Mouse (Mus musculus): ENCODE measurements around the gene Lzic. TPM values are rescaled to one million over a fixed set of nuclear protein-coding genes. Genes with fewer than 3 reads are reported as not detected.
A peak's percentile ranks its signal among the peaks of the same experiment; 100 is the strongest.

The Lzic gene
- total and polyA plus RNA-seq, 3 experiments = 25.0 to 26.2 TPM; not detected in 1

DNA sequence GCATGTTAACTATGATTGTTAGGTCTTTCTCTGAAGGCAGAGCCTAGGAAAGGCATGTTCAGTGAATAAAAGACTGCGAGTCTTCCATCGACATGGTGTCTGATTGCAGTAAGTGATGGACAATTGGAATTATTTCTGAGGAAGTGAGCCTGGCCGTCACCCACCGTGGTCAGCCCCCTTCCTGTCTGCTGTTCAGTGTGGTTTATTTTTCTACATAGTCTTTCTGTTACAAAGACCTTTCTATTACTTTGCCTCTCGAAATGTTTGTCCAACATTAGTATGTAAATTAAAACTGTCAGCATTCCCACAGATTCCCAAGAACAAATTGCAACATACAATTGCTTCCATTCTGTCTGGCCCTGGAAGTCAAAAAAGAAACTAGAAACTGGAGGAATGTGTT is 14.8 kb downstream of the Lzic start:
- H3K79me2 ChIP-seq (ENCODE audit: control insufficient read depth, insufficient read depth, low read length, poor library complexity) = no peaks in the 10 kb centered on the region
- TF ChIP-seq E2F4 (IDR thresholded peaks at IDR 0.05; ENCODE audit: borderline replicate concordance, low read depth, low read length) (no peak), USF2 (IDR thresholded peaks at IDR 0.05; ENCODE audit: borderline replicate concordance in 1 of 2, insufficient read depth in 1 of 2, low read depth in 1 of 2, low read length in 2 of 2) (no peak), CHD1 (IDR thresholded peaks at IDR 0.05; ENCODE audit: low read depth, low read length) (no peak), KAT2A (conservative IDR thresholded peaks at IDR 0.05; ENCODE audit: low read depth, low read length) (no peak), RAD21 (IDR thresholded peaks at IDR 0.05; ENCODE audit: low read depth, low read length) (no peak), ZMIZ1 (IDR thresholded peaks at IDR 0.05; ENCODE audit: low read depth, low read length) (no peak), UBTF (IDR thresholded peaks at IDR 0.05; ENCODE audit: borderline replicate concordance, insufficient read depth, low read depth, low read length) (no peak)
- no peak for DNase-seq (ENCODE audit: low read depth, low spot score)
- H3K4me1 ChIP-seq (ENCODE audit: control insufficient read depth in 1 of 2, insufficient read depth in 2 of 2, low read length in 2 of 2) = peaks cover 0 to 4% of the 10 kb centered on the region in 2 experiments; a peak in 1 of 4 replicates
- no peaks in the 10 kb centered on the region for H3K27me3 ChIP-seq (ENCODE audit: control insufficient read depth in 1 of 2, insufficient read depth in 2 of 2, low read length in 2 of 2)
- no peak overlapping the region for H3K9ac ChIP-seq (ENCODE audit: control insufficient read depth, low read depth, low read length, poor library complexity, severe bottlenecking)
- H3K4me3 ChIP-seq (ENCODE audit: control insufficient read depth in 1 of 2, insufficient read depth in 1 of 2, low read depth in 2 of 2, low read length in 2 of 2) = no peak overlapping the region
- H3K9me3 ChIP-seq (replicated peaks; ENCODE audit: insufficient read depth, low read length) = no peaks in the 10 kb centered on the region
- peaks cover 0 to 4% of the 10 kb centered on the region in 2 experiments; a peak in 2 of 4 replicates for H3K36me3 ChIP-seq (ENCODE audit: control insufficient read depth in 1 of 2, insufficient read depth in 2 of 2, low read length in 2 of 2)
- no peak overlapping the region for H3K27ac ChIP-seq (ENCODE audit: control insufficient read depth, low read depth, low read length)

DNA sequence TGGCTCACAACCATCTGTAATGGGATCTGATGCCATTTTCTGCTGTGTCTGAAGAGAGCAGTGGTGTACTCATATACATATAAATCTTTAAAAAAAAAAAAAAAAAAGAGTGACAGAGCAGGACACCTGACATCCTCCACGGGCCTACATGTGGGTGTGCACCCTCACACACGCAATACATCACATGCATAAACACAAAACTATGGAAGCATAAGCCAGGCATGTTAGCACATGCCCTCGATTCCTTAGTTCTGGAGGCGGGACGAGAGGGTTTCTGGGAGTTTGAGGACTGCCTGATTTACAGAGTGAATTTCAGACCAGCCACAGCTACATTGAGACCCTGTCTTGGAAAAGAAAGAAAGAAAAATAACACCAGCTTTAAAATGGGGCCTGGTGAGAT is 19.3 kb downstream of the Lzic start:
- no peak overlapping the region for H3K9ac ChIP-seq (ENCODE audit: control insufficient read depth, low read depth, low read length, poor library complexity, severe bottlenecking)
- no peak overlapping the region for H3K27ac ChIP-seq (ENCODE audit: control insufficient read depth, low read depth, low read length)
- peaks cover 0 to 11% of the 10 kb centered on the region in 2 experiments; a peak in 2 of 4 replicates for H3K4me1 ChIP-seq (ENCODE audit: control insufficient read depth in 1 of 2, insufficient read depth in 2 of 2, low read length in 2 of 2)

DNA sequence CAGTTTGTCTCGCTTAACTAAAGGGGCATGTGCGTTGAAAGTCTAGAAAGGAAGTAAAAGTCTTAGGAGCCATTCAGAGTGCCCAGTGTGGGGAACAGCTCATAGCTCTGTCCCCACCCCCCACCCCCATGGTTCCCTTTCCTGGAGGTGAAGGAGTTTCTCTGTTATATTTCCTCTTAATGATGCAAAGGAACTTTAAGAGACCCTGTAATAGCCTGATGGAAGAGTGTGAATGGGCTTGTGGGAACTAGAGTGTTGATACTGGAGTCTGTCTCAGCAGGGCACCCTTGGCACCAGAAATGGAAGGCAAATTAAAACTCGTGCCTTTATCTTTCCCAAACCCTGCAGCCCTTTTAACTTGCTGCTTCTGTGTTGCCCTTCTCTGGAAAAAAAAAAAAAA is 19.8 kb downstream of the Lzic start:
- peak; percentile 39 for DNase-seq (ENCODE audit: low read depth, low spot score)
- Histone ChIP-seq H3K27me3 (ENCODE audit: control insufficient read depth in 1 of 2, insufficient read depth in 2 of 2, low read length in 2 of 2) (no peaks in the 10 kb centered on the region), H3K79me2 (ENCODE audit: control insufficient read depth, insufficient read depth, low read length, poor library complexity) (no peaks in the 10 kb centered on the region), H3K9ac (ENCODE audit: control insufficient read depth, low read depth, low read length, poor library complexity, severe bottlenecking) (no peak overlapping the region), H3K4me3 (ENCODE audit: control insufficient read depth in 1 of 2, insufficient read depth in 1 of 2, low read depth in 2 of 2, low read length in 2 of 2) (no peak overlapping the region), H3K4me1 (ENCODE audit: control insufficient read depth in 1 of 2, insufficient read depth in 2 of 2, low read length in 2 of 2) (peaks cover 0 to 11% of the 10 kb centered on the region in 2 experiments; a peak in 2 of 4 replicates), H3K27ac (ENCODE audit: control insufficient read depth, low read depth, low read length) (no peak overlapping the region), H3K36me3 (ENCODE audit: control insufficient read depth in 1 of 2, insufficient read depth in 2 of 2, low read length in 2 of 2) (no peaks in the 10 kb centered on the region), H3K9me3 (replicated peaks; ENCODE audit: insufficient read depth, low read length) (no peaks in the 10 kb centered on the region)
- TF ChIP-seq RCOR1 (IDR thresholded peaks at IDR 0.05; ENCODE audit: low read depth, low read length) = no peak
- TF ChIP-seq POLR2A (IDR thresholded peaks at IDR 0.05; ENCODE audit: control insufficient read depth in 1 of 2, insufficient read depth in 1 of 2, low read depth in 1 of 2, low read length in 2 of 2, poor library complexity in 1 of 2) = no peak
- no peak for TF ChIP-seq NRF1 (IDR thresholded peaks at IDR 0.05; ENCODE audit: insufficient read depth, low read depth, low read length, poor library complexity, severe bottlenecking)
- no peak for TF ChIP-seq BHLHE40 (IDR thresholded peaks at IDR 0.05; ENCODE audit: borderline replicate concordance, low read depth, low read length)

More for the DNA sequence above, 19.3 kb downstream of the Lzic start:
- no peak overlapping the region for H3K4me3 ChIP-seq (ENCODE audit: control insufficient read depth in 1 of 2, insufficient read depth in 1 of 2, low read depth in 2 of 2, low read length in 2 of 2)
- no peak for TF ChIP-seq MEF2A (IDR thresholded peaks at IDR 0.05; ENCODE audit: extremely low read depth, insufficient replicate concordance, low read depth, low read length, poor library complexity, severe bottlenecking)
- TF ChIP-seq RAD21 (IDR thresholded peaks at IDR 0.05; ENCODE audit: low read depth, low read length) = no peak
- no peak for TF ChIP-seq E2F4 (IDR thresholded peaks at IDR 0.05; ENCODE audit: borderline replicate concordance, low read depth, low read length)
- no peak for TF ChIP-seq JUND (IDR thresholded peaks at IDR 0.05; ENCODE audit: low read depth, low read length)
- no peak for TF ChIP-seq BHLHE40 (IDR thresholded peaks at IDR 0.05; ENCODE audit: borderline replicate concordance, low read depth, low read length)
- no peak for TF ChIP-seq POLR2A (IDR thresholded peaks at IDR 0.05; ENCODE audit: control insufficient read depth in 1 of 2, insufficient read depth in 1 of 2, low read depth in 1 of 2, low read length in 2 of 2, poor library complexity in 1 of 2)
- TF ChIP-seq CHD2 (IDR thresholded peaks at IDR 0.05; ENCODE audit: low read length) = no peak
- no peak for TF ChIP-seq NRF1 (IDR thresholded peaks at IDR 0.05; ENCODE audit: insufficient read depth, low read depth, low read length, poor library complexity, severe bottlenecking)
- H3K9me3 ChIP-seq (replicated peaks; ENCODE audit: insufficient read depth, low read length) = no peaks in the 10 kb centered on the region
- no peak for DNase-seq (ENCODE audit: low read depth, low spot score)
- H3K36me3 ChIP-seq (ENCODE audit: control insufficient read depth in 1 of 2, insufficient read depth in 2 of 2, low read length in 2 of 2) = no peaks in the 10 kb centered on the region
- no peaks in the 10 kb centered on the region for H3K27me3 ChIP-seq (ENCODE audit: control insufficient read depth in 1 of 2, insufficient read depth in 2 of 2, low read length in 2 of 2)
- H3K79me2 ChIP-seq (ENCODE audit: control insufficient read depth, insufficient read depth, low read length, poor library complexity) = no peaks in the 10 kb centered on the region
